Mouse (Mus musculus): Measurements from ENCODE around the gene Tmcc1. TPM values are rescaled to one million over a fixed set of nuclear protein-coding genes. Genes with fewer than 3 reads are reported as not detected.

Gene Tmcc1
- polyA plus RNA-seq, 1 experiment from 2014 or later = 13.6 TPM

DNA sequence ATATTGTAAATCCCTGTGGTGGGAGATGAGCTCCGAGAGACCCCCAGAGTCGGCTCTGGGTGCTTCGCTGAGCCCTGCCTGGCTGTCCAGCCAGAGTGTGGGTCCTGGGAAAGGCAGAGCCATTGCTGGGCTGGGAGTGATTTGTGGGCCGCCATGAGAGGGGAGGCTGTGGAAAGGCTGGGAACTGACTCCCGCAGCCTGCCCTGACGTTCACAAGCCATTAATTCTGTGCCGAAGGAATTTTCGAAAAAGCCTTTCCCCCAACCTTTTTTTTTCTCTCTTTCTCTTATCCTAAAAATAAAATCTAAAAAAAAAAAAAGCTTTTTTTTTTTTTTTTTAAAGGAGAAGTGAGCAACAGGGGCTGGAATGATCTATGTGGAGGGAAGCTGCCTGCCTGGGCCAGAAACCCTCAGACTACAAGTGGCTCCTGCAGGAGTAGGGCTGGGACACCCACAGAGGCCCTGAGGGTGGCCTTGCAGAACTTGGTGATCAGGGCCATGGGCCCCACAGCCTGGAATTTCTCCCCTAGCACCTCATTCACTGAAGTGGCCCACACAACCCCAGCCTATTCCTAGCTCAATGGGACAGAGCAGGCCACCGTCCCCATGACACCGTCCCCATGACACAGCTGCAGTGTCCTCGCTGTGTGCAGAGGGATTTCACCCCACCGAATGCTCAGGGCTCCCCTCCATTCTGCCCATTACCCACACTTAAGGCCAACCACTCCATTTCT lies 209.8 kb downstream of the Tmcc1 start:
- no peaks in the 10 kb centered on the region for H3K9me3 ChIP-seq (replicated peaks)
- no peaks in the 10 kb centered on the region for H3K27me3 ChIP-seq
- H3K27ac ChIP-seq (replicated peaks) = peak overlapping the region; percentile 77
- peaks cover 4% of the 10 kb centered on the region; the same call in 1 of the 2 replicates for H3K36me3 ChIP-seq
- no peak overlapping the region for H3K4me3 ChIP-seq (replicated peaks)
- peak overlapping the region; percentile 18; the same call in 1 of the 2 replicates for H3K9ac ChIP-seq
- 0 out of 2 replicates have a peak overlapping the region, but pooled peaks have one; percentile 9 for H3K4me2 ChIP-seq (replicated peaks)
- WGBS = 51% methylated on average over 12 of the region's 12 CpGs
- H3K4me1 ChIP-seq = peaks cover 59% of the 10 kb centered on the region
- no peak for ATAC-seq (ENCODE audit: insufficient number of reproducible peaks, low FRiP score, low TSS enrichment, low read depth)

DNA sequence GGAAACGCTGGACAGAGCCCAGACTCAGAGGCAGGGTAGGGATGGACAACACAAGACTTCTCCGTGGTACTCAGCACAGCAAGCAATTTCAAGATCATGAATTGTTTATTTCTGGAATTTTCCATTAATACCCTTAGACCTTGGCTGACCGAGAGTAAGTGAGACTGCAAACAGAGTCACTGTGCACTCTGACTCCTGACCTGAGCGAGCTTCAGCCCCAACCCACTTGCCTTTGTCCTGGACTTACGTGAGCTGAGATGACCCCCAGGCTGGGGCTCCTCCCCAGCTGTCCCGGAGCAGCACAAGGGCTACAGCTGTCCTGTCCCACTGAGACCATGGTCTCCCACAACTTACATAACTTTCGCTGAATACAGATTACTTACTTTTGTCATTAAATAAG lies 210.4 kb downstream of the Tmcc1 start:
- no peak overlapping the region for H3K4me3 ChIP-seq (replicated peaks)
- H3K27ac ChIP-seq (replicated peaks) = peak overlapping the region; percentile 77
- no peaks in the 10 kb centered on the region for H3K9me3 ChIP-seq (replicated peaks)
- ATAC-seq (ENCODE audit: insufficient number of reproducible peaks, low FRiP score, low TSS enrichment, low read depth) = no peak
- H3K4me1 ChIP-seq = peaks cover 57% of the 10 kb centered on the region
- WGBS = 61% methylated on average over 7 of the region's 7 CpGs
- H3K27me3 ChIP-seq = no peaks in the 10 kb centered on the region
- 0 out of 2 replicates have a peak overlapping the region, but pooled peaks have one; percentile 9 for H3K4me2 ChIP-seq (replicated peaks)
- H3K9ac ChIP-seq = no peak overlapping the region
- peaks cover 4% of the 10 kb centered on the region; the same call in 1 of the 2 replicates for H3K36me3 ChIP-seq

DNA sequence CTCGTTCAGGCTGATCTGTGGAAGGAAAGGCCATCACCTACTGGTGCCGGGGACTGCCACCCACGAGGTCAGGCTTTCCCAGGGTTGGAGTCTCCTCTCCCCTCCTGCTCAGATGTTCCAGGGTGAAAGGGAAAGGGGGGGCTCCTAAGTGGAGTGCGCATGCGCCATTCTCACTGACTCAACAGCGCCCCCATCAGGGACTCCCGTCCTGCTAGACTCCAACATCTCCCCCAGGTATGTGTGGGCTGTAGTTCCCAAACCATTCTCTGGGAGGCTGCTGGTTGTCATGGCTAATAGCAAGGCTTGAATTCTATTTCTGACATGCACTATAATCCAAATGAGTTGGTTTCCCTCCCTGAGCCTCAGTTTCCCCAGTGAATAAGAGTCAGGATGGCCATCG lies 214.7 kb downstream of the Tmcc1 start:
- WGBS = 56% methylated on average over 8 of the region's 8 CpGs
- no peak for ATAC-seq (ENCODE audit: insufficient number of reproducible peaks, low FRiP score, low TSS enrichment, low read depth)
- Histone ChIP-seq H3K9ac (no peak overlapping the region), H3K4me3 (replicated peaks) (no peak overlapping the region), H3K27me3 (no peaks in the 10 kb centered on the region), H3K4me2 (replicated peaks) (no peak overlapping the region), H3K4me1 (peaks cover 38% of the 10 kb centered on the region), H3K9me3 (replicated peaks) (no peaks in the 10 kb centered on the region), H3K36me3 (peaks cover 15% of the 10 kb centered on the region; the same call in 1 of the 2 replicates), H3K27ac (replicated peaks) (no peak overlapping the region)

DNA sequence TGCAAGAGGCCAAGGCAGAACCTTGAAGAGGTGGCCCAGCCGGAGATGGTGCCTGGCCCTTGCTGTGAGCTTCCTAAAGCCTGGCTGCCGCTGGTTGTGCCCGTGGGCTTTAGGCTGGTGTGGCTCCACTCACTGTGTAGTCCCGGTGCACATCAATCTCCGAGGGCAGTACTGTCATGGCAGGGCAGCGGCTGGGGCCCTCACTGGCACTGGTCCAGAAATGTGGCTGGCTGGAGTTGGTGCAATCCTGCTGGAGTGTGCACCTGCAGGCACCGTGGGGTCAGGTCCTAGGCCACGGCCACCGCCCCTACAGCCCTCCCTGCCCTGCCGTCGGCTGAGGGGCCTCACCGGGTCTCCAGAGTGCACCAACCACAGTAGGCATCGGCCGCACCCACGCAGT lies 215.5 kb downstream of the Tmcc1 start:
- 88% methylated on average over 15 of the region's 15 CpGs for WGBS
- no peak overlapping the region for H3K9ac ChIP-seq
- H3K36me3 ChIP-seq = peaks cover 15% of the 10 kb centered on the region; the same call in 1 of the 2 replicates
- H3K4me3 ChIP-seq (replicated peaks) = no peak overlapping the region
- H3K4me2 ChIP-seq (replicated peaks) = no peak overlapping the region
- ATAC-seq (ENCODE audit: insufficient number of reproducible peaks, low FRiP score, low TSS enrichment, low read depth) = no peak
- no peak overlapping the region for H3K27ac ChIP-seq (replicated peaks)
- H3K4me1 ChIP-seq = peaks cover 37% of the 10 kb centered on the region
- H3K27me3 ChIP-seq = no peaks in the 10 kb centered on the region
- H3K9me3 ChIP-seq (replicated peaks) = no peaks in the 10 kb centered on the region

DNA sequence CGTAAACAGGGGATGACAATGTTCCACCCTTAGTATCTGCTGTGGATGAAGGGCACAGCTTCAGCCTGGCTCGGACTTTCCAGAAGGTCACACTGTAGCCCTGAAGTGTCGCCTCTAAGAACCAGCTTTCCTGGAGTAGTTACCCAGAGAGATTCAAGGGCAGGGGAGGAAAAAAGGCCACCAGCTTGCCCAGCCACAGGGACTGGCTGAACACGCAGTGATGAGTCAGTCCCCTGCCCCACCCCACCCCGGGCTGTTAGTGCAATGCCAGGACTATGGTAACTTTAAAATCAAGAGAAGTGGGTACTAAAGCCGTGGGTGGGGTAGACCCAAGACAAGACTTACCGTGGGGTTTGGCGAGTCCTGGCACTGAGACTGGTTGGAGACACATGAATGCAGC lies 217.7 kb downstream of the Tmcc1 start:
- H3K9ac ChIP-seq = no peak overlapping the region
- H3K4me2 ChIP-seq (replicated peaks) = no peak overlapping the region
- H3K27me3 ChIP-seq = no peaks in the 10 kb centered on the region
- 81% methylated on average over 8 of the region's 8 CpGs for WGBS
- ATAC-seq (ENCODE audit: insufficient number of reproducible peaks, low FRiP score, low TSS enrichment, low read depth) = no peak
- no peak overlapping the region for H3K4me3 ChIP-seq (replicated peaks)
- H3K27ac ChIP-seq (replicated peaks) = no peak overlapping the region
- H3K4me1 ChIP-seq = peaks cover 54% of the 10 kb centered on the region
- peaks cover 15% of the 10 kb centered on the region; the same call in 1 of the 2 replicates for H3K36me3 ChIP-seq
- no peaks in the 10 kb centered on the region for H3K9me3 ChIP-seq (replicated peaks)

DNA sequence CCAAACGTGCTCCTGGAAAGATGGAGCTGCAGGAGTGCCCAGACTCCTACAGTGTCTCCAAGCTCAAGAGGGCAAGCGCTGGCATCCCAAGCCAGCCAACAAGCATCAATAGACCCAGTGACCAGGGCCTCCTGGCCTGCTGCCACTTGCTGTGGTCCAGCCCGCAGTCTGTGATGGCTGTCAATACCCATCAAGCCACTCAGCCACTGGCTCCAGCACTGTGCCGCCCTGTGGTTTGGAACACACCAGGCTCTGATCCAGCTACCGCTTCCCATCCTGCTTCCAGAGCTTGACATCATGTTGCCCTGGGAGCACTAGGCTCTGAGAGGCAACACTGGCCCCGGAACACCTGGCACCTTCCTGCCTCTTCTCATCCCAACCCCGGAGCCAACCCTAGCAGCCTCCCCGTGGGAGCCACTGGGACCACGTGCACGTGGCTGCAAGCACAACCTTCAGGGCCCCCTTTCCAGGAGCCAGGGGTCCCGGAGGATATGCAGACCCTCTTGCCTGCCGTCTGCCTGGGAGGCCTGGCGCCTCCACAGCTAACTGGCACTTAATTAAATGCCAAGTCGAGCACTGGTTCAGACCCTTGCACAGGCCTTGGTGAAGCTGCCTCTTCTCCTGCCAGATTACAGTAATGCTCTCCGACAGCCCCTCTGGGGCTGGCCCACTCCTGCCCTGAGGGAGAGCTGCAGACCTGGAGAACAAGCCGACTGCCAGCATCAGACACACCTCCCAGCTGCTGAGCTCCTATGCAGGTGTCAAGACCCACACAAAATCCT lies 219.2 kb downstream of the Tmcc1 start:
- peaks cover 11% of the 10 kb centered on the region; the same call in 1 of the 2 replicates for H3K36me3 ChIP-seq
- no peak overlapping the region for H3K27ac ChIP-seq (replicated peaks)
- H3K9me3 ChIP-seq (replicated peaks) = no peaks in the 10 kb centered on the region
- no peaks in the 10 kb centered on the region for H3K27me3 ChIP-seq
- no peak overlapping the region for H3K4me2 ChIP-seq (replicated peaks)
- H3K9ac ChIP-seq = no peak overlapping the region
- no peak for ATAC-seq (ENCODE audit: insufficient number of reproducible peaks, low FRiP score, low TSS enrichment, low read depth)
- H3K4me1 ChIP-seq = peaks cover 60% of the 10 kb centered on the region
- 58% methylated on average over 16 of the region's 16 CpGs for WGBS
- H3K4me3 ChIP-seq (replicated peaks) = no peak overlapping the region

DNA sequence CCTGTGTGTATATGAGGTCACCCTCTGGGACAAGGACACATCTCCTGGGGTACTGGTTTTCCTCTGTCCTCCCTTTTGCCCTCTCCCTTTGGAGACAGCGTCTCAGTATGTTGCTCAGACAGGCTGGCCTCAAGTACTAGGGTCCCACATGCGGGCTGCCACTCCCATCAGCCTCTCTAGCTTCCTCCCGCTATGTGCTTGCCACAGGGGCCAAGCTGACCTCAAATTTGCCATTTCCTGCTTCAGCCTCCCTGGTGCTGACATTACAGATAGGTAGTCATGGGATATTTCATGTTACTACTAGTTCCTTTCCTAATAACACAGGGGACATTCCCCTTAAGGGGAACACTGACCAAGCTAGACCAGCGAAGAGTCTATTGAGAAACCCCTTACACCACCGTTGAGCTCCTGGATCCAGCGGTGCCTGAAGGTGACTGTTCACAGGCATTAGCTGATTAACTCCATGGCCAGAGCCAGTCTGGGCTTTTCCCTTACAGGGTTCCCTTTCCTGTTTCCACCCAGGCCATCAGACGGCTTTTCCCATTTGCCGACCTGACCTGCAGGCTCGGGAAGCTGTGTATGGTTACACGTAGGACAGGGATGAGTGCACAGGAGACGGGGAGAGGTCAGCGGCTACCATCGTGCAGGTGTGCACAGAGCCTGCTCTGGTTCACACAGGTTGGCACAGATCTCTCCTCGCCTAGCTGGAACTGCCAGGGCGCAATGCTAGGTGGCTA lies 220.0 kb downstream of the Tmcc1 start:
- Histone ChIP-seq H3K27ac (replicated peaks) (no peak overlapping the region), H3K4me2 (replicated peaks) (no peak overlapping the region), H3K4me1 (peaks cover 68% of the 10 kb centered on the region), H3K36me3 (peaks cover 11% of the 10 kb centered on the region; the same call in 1 of the 2 replicates), H3K9ac (no peak overlapping the region), H3K27me3 (no peaks in the 10 kb centered on the region), H3K4me3 (replicated peaks) (no peak overlapping the region), H3K9me3 (replicated peaks) (no peaks in the 10 kb centered on the region)
- ATAC-seq (ENCODE audit: insufficient number of reproducible peaks, low FRiP score, low TSS enrichment, low read depth) = no peak
- 82% methylated on average over 15 of the region's 15 CpGs for WGBS

DNA sequence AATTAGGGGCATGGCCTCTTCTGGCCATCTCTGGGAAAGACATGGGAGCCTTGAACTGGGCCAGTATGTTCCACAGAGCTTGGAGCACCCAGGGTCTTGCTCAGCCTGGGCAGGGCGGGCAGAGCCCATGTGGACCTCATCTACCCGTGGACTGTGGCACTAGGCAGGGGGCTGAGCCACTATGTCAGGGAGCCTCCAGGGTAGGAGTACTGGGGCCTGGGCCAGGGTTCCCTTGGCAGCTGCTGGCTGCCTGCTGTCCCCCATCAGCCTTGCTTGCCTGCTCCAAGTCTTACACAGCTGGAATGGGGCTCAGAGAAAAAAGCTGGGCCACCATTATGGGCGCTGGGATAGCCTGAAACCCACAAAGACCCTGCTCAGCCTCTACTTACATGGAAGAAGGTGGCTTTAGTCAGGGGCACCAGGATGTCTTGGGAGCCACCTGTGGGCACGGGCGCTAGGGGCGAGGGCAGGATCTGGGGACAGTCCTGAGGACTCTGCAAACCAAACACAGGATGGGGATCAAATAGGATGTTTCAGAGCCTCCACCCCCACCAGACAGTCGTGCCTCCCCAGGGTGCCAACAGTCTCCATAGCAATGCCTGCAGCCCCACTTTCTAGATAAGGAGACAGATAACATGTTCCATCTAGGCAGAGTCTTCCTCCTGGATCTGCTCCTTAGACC lies 221.1 kb downstream of the Tmcc1 start:
- H3K27ac ChIP-seq (replicated peaks) = peak overlapping the region; percentile 80
- H3K9ac ChIP-seq = no peak overlapping the region
- 60% methylated on average over 7 of the region's 7 CpGs for WGBS
- no peaks in the 10 kb centered on the region for H3K9me3 ChIP-seq (replicated peaks)
- H3K4me3 ChIP-seq (replicated peaks) = no peak overlapping the region
- H3K4me2 ChIP-seq (replicated peaks) = no peak overlapping the region; the same call in 1 of the 2 replicates
- peak; percentile 63 for ATAC-seq (ENCODE audit: insufficient number of reproducible peaks, low FRiP score, low TSS enrichment, low read depth)
- peaks cover 18% of the 10 kb centered on the region for H3K36me3 ChIP-seq
- H3K4me1 ChIP-seq = peaks cover 70% of the 10 kb centered on the region
- H3K27me3 ChIP-seq = no peaks in the 10 kb centered on the region

DNA sequence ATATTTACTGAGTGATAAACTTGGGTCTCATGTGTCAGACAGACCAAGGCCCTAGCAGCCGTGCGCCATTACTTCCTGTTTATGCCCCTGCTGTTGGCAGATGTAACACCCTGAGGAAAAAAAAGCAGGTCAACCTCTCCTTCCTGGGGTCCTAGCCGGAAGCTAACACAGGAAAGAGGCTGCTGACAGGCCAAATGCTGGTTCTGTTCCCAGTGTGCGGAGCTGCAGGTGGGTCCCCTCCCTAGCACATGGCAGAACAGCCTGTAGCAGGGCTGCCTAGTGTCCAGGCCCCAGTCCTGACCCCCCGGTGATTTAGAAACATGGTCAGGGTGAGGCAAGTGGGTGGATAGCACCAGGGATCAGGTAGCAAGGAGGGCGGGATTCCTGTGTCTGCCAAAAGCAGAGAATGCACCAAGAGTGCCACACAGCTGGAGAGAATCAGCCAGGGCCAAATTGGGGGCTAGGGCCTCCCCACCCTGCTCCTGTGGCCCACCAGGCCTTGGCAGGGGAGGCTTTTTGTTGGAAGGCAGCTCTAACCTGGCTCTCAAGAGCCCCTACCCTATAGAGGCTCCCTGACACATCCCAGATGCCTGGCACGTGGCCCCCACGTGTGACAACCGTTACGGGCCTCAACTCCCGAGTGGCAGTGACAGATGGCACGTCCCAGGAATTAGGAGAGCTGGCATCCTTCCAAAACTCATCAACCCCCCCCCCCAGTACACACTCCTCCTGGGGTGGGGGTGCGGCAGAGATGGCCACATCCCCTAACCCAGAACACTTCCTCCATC lies 221.8 kb downstream of the Tmcc1 start:
- peak; percentile 62 for ATAC-seq (ENCODE audit: insufficient number of reproducible peaks, low FRiP score, low TSS enrichment, low read depth)
- Histone ChIP-seq H3K4me1 (peaks cover 70% of the 10 kb centered on the region), H3K36me3 (peaks cover 22% of the 10 kb centered on the region), H3K27me3 (no peaks in the 10 kb centered on the region), H3K4me2 (replicated peaks) (no peak overlapping the region), H3K9me3 (replicated peaks) (no peaks in the 10 kb centered on the region), H3K9ac (no peak overlapping the region), H3K4me3 (replicated peaks) (no peak overlapping the region), H3K27ac (replicated peaks) (peak overlapping the region; percentile 80)
- 30% methylated on average over 13 of the region's 13 CpGs for WGBS

DNA sequence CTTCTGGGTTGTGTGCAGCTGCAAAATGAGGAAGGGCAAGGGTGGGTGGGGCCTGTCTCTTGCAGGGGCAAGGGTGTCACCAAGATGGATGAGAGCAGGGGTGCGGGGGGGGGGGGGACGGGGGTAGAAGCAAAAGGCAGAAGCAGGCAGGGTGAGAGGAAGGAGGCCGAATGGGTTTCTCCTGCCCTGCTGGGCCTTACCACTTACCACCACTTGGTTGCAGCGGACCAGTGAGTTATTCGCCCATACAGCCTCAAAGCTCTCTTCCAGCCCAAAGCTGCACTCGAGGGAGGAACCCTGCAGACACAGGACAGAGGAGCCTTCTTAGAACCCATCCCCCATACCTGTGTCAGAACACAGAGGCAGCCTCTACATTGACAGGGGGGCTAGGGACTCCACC lies 223.3 kb downstream of the Tmcc1 start:
- WGBS = 72% methylated on average over 5 of the region's 6 CpGs
- peaks cover 61% of the 10 kb centered on the region for H3K4me1 ChIP-seq

More for the DNA sequence above, 223.3 kb downstream of the Tmcc1 start:
- Histone ChIP-seq H3K4me2 (replicated peaks) (no peak overlapping the region), H3K36me3 (peaks cover 29% of the 10 kb centered on the region), H3K4me3 (replicated peaks) (no peak overlapping the region), H3K27ac (replicated peaks) (no peak overlapping the region), H3K9me3 (replicated peaks) (no peaks in the 10 kb centered on the region), H3K9ac (no peak overlapping the region), H3K27me3 (no peaks in the 10 kb centered on the region)
- no peak for ATAC-seq (ENCODE audit: insufficient number of reproducible peaks, low FRiP score, low TSS enrichment, low read depth)
